Mouse (Mus musculus) E14TG2a.4 (cell line): ENCODE results near the gene Gtf2f1.

Experiments used
- H3K27me3 ChIP-seq: 2 replicates; pipeline ENCODE4 v1.6.1; 2014; ENCODE audit warnings: low read length, control low read depth; ENCODE audit not compliant: insufficient read depth
- H3K36me3 ChIP-seq: 2 replicates; pipeline ENCODE4 v1.6.1; 2014; ENCODE audit warnings: low read length, control low read depth; ENCODE audit not compliant: insufficient read depth
- H3K4me1 ChIP-seq: replicated peaks from 2 replicates; pipeline ENCODE4 v1.6.1; 2014; ENCODE audit warnings: low read depth, low read length, control low read depth
- H3K4me3 ChIP-seq: replicated peaks from 2 replicates; pipeline ENCODE4 v1.5.1; 2014; ENCODE audit warnings: mild to moderate bottlenecking, low read length
- H3K9me3 ChIP-seq: 2 replicates; pipeline ENCODE4 v1.6.1; 2014; ENCODE audit warnings: low read length, control low read depth
- CTCF ChIP-seq: conservative IDR thresholded peaks from 2 replicates; pipeline ENCODE4 v1.5.1; 2014; ENCODE audit warnings: low read length
- NANOG ChIP-seq: IDR thresholded peaks from 2 replicates; pipeline ENCODE4 v1.6.1; 2014; ENCODE audit warnings: borderline replicate concordance, low read length, mixed read lengths
- POU5F1 ChIP-seq: IDR thresholded peaks from 2 replicates; pipeline ENCODE4 v1.6.1; 2014; ENCODE audit warnings: low read length, borderline replicate concordance

Gene Gtf2f1

DNA sequence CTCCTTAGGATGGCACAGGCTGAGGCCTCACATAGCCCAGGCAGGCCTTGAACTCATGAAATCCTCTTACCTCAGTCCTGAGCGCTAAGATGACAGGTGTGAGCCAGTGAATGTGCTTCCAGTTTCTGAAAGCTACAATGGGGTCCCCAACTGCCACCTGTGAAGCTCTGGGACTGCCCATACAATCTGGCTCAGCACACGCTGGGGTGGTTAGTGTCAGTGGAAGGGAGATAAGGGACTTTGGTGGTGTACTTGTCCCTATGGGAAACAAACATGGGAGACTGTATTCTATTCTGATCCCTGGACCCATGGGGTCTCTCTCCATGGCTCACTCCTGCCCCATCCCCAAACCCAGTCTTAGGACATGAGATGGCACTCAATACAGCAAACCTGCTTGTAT is 8.6 kb upstream of the Gtf2f1 start:
- TF ChIP-seq POU5F1 (no peak), CTCF (no peak)
- H3K9me3 ChIP-seq: no peaks in the 10 kb centered on the region
- H3K27me3 ChIP-seq: no peaks in the 10 kb centered on the region
- peaks cover 32% of the 10 kb centered on the region for H3K4me1 ChIP-seq
- no peak overlapping the region for H3K4me3 ChIP-seq
- peaks cover 56% of the 10 kb centered on the region for H3K36me3 ChIP-seq

GRCm38 (mm10) chr17:57012245-57012795 is 1.2 kb upstream of the Gtf2f1 start:
- H3K4me3 ChIP-seq: peak overlapping the region; percentile 95
- H3K27me3 ChIP-seq: no peaks in the 10 kb centered on the region
- TF ChIP-seq POU5F1 (no peak), CTCF (no peak), NANOG (no peak)
- peaks cover 42% of the 10 kb centered on the region for H3K4me1 ChIP-seq
- H3K36me3 ChIP-seq: peaks cover 25% of the 10 kb centered on the region
- no peaks in the 10 kb centered on the region for H3K9me3 ChIP-seq

- H3K4me3 ChIP-seq: peak overlapping the region; percentile 95
- no peaks in the 10 kb centered on the region for H3K27me3 ChIP-seq
- H3K9me3 ChIP-seq: no peaks in the 10 kb centered on the region
- H3K4me1 ChIP-seq: peaks cover 51% of the 10 kb centered on the region
- H3K36me3 ChIP-seq: peaks cover 39% of the 10 kb centered on the region
- TF ChIP-seq NANOG (no peak), CTCF (no peak), POU5F1 (no peak)
Measured at GRCm38 (mm10) chr17:57010911-57011235, 215 bp downstream of the Gtf2f1 start.

DNA sequence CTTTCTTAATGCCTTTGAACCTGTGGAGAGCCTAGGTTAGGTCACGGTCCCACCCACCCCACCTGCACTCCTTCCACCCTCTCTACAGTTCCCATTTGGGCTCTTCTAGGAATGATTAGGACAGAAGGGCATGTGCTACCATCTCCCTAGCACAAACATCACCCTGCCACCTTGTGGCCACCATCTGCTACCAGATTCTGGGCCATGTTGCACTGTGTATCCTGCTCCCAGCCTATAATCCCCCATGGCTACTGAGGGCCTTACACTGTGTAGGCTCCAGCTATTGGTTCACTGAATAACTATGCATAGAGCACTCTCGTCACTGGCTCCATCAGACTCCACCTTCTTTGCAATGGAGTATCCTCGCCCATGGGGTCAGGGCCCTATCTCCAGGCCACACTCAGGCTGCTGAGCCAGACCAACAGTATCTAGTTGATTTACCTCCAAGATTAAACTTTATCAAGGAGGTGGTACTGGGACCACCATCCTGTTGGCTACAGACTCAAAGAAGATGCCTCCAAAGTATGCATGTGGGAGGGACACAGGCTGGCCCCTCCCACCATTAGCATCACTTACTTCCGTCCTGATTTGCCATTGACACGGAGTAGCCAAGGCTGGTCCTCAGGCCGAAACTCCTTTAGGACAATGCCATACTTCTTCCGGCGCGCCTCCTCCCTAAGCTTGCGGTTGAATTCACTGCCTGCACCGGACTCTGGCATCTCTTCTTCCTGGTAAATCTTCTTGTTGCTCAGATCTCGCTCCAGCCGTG is 3.8 kb downstream of the Gtf2f1 start:
- H3K4me1 ChIP-seq: peaks cover 71% of the 10 kb centered on the region
- H3K9me3 ChIP-seq: no peaks in the 10 kb centered on the region
- TF ChIP-seq CTCF (peak; percentile 30), NANOG (no peak)
- peaks cover 74% of the 10 kb centered on the region for H3K36me3 ChIP-seq
- H3K4me3 ChIP-seq: peak overlapping the region; percentile 39
- no peaks in the 10 kb centered on the region for H3K27me3 ChIP-seq

- Histone ChIP-seq H3K9me3 (no peaks in the 10 kb centered on the region), H3K4me3 (no peak overlapping the region), H3K4me1 (peaks cover 63% of the 10 kb centered on the region), H3K36me3 (peaks cover 95% of the 10 kb centered on the region), H3K27me3 (no peaks in the 10 kb centered on the region)
- TF ChIP-seq NANOG (no peak), CTCF (no peak), POU5F1 (no peak)
Measured at GRCm38 (mm10) chr17:57003994-57004393, 7.1 kb downstream of the Gtf2f1 start.

- Histone ChIP-seq H3K9me3 (no peaks in the 10 kb centered on the region), H3K27me3 (no peaks in the 10 kb centered on the region), H3K4me1 (peaks cover 57% of the 10 kb centered on the region), H3K4me3 (no peak overlapping the region), H3K36me3 (peaks cover 84% of the 10 kb centered on the region)
- no peak for TF ChIP-seq POU5F1
- no peak for TF ChIP-seq NANOG
- TF ChIP-seq CTCF: no peak
Measured at GRCm38 (mm10) chr17:57001228-57001627, 9.9 kb downstream of the Gtf2f1 start.

DNA sequence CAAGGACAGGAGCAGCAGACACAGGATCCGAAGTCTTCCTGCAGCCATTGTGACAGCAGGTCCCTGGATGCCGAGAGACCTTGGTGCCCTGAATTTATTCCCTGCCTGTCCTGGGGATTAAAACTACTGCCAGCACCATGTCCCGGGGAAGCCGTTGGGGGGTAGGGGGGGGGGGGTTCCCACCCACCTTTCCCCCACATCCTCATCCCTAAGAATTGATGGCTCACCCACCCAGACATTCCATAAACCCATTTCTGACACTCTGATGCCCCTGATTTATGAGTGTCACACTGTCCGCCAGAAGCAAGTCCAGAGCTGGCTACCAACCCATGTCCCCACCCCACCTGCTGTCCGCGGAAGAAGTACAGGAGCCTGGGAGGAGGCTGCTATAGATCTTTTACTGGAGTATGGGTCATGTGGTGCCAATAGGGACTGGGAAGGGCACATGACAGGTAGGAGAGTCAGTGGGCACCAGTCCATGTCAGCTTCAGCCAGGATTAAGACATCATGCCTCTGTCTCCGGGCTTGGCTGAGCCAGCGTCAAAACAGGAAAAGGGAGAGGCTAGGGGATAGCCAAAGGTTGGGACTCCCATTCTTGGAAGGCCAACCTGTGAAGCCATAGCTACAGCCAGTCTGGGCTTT is 11.0 kb downstream of the Gtf2f1 start, which contains the start of gene Pspn:
Gene Pspn, minus strand, starts transcription at position 51 of the 642 bp plus-strand sequence.
- no peak for TF ChIP-seq NANOG
- no peak for TF ChIP-seq CTCF
- no peak for TF ChIP-seq POU5F1
- Histone ChIP-seq H3K9me3 (no peaks in the 10 kb centered on the region), H3K27me3 (no peaks in the 10 kb centered on the region), H3K4me3 (no peak within 1 kb of the TSS), H3K4me1 (peaks cover 56% of the 10 kb centered on the region), H3K36me3 (peaks cover 84% of the 10 kb centered on the region)

DNA sequence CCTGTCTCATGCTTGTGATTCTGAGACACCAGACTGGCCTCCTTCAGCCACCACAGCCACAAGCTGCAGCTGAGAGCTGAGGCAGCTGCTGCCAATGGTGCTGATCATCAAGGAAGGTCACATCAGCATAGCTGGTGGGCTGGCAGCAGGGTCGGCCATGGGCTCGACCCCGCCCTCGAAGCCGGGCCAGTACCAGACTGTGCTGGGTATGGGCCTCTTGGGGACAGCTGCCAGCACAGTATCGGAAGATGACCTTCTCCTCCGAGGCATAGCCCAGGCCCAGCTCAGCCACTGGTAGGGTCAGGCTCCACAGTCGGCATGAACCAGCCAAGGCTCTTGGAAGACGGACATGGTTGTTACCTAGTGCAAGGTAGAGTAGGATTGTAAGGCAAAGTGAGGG is 11.7 kb downstream of the Gtf2f1 start:
- no peak overlapping the region for H3K4me3 ChIP-seq

More for the DNA sequence above, 11.7 kb downstream of the Gtf2f1 start:
- H3K36me3 ChIP-seq: peaks cover 84% of the 10 kb centered on the region
- H3K27me3 ChIP-seq: no peaks in the 10 kb centered on the region
- H3K4me1 ChIP-seq: peaks cover 53% of the 10 kb centered on the region
- H3K9me3 ChIP-seq: no peaks in the 10 kb centered on the region
- TF ChIP-seq CTCF: no peak
- TF ChIP-seq NANOG: no peak
- TF ChIP-seq POU5F1: no peak
